Mouse (Mus musculus): ENCODE results near the gene Nras.

Gene Nras

DNA sequence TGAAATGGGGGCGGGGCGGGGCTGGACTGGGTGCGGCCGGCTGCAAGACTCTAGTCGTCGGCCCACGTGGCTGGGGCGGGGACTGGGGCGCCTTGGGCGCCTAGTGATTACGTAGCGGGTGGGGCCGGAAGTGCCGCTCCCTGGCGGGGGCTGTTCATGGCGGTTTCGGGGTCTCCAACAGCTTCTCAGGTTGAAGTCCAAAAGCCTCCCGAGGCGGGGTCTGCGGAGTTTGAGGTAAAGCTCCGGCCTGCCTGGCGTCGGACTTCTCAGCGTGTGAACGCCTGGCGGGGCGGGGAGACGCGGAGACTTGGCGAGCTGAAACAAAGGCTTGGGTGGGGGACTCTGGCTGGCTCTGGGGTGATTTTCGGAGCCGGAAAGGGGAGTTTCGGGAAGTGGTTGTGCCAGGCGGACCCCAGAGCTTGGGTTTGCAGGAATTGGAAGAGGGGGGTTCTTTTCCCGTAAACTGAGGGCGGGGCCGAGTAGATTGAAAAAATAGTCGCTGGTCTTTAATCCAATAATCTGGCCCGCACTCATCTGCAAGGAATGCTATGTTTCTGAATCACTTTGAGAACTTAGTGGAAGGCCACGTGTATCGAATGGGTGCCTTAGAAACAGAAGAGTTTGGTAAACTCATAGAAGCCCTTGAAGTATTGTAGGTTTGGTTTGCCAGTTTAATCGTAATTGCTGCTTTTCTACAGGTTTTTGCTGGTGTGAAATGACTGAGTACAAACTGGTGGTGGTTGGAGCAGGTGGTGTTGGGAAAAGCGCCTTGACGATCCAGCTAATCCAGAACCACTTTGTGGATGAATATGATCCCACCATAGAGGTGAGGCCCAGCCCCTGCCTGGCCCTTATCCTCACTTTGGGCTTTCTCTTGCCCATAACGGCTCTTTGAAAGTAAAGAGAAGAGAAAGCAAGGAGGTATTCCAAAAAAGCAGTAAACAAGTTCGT, at the start of gene Nras:
Nras (plus strand) TSS at position 79 of the 951 bp plus-strand sequence.
- peak; percentile 91 for DNase-seq (ENCODE audit: low spot score)

DNA sequence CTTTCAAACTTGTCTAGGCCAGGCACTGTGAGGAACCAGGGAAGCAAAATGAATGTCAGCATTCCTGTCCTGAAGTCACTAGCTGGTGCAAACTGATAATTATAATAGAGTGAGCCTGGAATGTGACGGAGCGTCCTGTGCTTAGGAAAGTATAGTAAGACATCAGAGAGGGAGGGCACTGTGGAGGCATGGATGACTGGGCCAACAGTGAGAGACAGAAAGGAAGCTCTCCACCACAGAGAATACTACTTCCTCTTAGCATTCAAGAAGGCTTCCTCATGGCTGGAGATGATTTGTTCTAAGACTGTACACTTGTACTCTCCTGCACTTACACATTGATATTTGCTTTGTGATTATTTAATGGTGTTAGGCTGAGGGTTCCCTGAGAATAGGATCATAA, 40.7 kb upstream of the Nras start:
- no peak for DNase-seq (ENCODE audit: low spot score)

DNA sequence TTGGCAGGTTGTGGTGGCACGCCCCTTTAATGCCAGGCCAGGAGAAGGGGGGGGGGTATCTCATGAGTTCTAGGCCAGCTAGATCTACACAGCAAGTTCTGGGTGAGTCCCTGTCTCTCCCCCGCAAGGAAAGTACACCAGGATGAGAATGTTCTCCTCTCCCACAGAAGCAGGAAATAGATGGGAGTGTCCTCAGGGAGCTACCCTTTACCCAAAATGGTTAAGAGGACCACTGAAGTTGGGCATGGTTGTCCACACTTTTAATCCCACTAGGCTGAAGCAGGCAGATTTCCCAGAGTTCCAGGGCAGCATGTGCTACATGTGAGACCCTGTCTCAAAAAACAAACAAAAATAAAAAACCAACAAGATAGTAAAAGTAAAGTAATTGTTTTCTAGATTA, 38.6 kb upstream of the Nras start:
- DNase-seq (ENCODE audit: low spot score): no peak

DNA sequence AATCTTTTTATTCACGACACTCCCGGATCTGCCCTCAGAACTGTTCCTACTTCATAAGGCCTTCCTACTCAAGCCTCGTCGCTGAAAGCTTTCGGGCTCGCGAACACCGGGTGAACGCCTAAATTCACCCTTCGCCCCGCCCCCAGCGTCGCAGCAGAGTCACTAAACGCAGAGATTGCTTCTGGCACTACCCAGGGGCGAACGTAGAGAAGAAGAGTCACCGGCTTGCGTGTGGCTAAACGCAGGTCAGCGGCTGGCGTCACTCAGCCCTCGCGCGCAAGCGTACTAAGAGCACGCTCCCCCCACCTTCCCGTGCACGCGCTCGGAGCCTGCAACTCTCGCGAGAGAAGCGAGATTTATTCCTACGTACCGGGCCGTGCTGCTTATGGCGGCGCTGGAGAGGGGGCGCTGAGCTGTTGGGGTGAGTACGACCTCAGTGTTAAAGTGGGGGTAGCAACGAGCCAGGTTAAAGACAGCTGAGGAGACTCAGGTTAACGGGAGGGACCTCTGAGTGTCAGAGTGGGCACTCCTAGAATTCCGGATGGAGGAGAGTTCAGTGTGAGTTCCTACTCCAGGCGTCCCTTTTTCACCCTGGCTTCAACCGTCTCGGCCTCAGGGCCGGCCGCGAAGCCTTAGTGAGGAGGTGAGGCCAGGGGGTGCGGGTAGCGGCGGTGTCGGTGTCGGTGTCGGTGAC, 37.7 kb upstream of the Nras start, which contains the start of gene Csde1:
Csde1 (plus strand) TSS at position 178 of the 694 bp plus-strand sequence.
- peak; percentile 92 for DNase-seq (ENCODE audit: low spot score)

DNA sequence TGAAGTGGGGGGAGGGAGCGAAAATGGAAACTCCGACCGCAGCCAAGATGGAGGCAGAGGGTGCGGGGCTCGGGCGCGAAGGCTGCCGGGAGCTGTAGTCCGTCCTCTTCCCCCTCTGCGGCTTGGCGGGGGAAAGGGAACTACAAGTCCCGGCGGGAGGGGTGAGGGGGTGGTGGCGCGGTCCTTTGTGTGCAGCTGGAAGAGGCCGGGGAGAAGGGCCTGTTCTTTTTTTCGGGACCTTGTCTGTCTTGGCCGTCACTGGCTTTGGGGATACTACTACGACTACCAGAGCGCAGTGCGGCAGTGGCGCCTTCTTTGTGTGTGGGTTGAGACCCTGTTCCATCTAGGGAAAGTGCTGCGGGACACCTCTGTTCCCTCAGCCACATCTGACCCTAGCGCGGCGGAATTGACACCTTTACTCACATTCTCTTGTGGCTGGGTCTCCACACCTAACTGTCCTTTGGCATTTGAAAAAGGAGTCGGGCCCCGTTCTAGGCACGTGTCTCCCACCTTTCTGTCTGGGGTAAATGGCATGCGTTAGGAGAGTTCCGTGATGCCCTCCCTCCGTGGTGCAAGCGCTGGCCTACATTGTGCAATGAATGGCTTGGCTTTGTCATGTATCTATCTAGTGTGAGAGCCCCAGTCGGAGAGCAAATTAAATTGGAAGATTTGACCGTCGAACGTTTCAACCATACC, 37.0 kb upstream of the Nras start:
- DNase-seq (ENCODE audit: low spot score): peak; percentile 73

DNA sequence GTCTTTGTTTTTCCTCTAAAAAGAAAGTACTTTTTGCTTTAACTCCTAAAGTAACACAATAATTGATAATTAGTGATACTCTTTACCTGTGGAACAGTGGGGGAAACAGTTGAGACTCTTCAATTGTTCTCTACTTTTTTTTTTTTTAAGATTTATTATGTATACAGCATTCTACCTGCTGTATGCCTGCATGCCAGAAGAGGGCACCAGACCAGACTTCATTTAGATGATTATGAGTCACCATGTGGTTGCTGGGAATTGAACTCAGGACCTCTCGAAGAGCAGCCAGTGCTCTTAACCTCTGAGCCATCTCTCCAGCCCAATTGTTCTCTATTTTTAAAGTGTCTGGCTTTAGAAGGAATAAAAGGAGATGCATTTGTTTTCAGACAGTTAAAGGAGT, 31.9 kb upstream of the Nras start:
- no peak for DNase-seq (ENCODE audit: low spot score)

DNA sequence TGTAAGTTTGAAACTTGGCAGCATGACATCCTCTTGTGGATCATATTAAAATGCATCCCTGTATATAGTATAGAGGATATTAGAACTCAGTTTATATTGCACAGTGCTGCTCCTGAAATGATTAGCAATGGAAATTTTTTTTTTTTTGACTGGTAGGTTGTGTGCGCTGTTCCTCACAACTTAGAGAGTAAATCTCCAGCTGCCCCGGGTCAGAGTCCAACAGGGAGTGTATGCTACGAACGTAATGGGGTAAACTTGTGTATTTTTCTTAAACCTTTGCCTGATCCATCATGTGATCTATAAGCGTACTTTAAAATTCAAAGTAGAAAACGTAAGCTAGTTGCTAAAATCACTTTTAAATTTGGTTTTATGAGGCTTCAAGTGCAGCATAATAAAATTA, 17.8 kb upstream of the Nras start:
- DNase-seq (ENCODE audit: low spot score): no peak

DNA sequence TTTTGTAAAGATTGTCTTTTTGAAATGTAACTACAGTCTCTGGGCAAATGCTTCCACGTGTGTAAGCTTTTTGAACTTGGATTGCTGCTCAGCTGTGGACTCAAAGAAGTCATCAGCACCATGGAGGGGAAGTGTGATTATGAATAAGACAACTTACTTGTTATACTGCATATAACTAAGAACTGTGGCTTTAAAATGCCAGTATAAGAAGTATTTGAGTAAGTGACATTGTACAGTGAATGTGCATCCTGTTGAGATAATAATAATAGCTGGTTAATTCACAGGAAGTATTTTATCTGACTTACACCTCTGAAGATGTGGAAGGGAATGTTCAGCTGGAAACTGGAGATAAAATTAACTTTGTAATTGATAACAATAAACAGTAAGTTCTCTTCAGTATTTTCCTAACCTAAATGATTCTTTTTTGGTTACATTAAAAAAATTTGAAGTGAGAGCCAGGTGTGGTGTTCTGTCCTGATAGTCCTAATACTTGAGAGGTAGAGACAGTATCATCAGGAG, 17.2 kb upstream of the Nras start:
- DNase-seq (ENCODE audit: low spot score): no peak

DNA sequence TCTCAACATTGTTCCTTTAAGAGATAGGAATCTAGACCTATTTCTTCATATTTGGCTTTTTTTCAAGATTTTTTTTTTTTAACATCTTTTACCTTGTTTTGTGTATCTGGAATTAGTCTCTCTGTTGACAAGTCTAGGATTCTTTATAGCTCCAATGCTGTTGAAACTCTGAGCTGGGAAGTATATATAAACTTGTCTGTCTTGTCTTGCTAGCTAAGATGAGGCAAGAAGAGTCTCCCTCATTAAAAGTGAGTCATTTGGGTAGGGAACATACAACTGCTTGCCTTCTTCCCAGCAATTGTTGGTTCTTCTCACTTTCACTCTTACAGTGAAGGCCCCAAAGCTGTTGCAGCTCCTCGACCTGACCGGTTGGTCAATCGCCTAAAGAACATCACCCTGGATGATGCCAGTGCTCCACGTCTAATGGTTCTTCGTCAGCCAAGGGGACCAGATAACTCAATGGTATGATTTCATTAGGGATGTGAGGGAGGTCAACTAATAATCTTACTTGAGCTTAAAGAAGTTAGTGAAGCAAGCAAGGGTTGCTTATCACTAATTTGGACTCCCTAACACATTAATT, 2.0 kb upstream of the Nras start:
- no peak for DNase-seq (ENCODE audit: low spot score)

DNA sequence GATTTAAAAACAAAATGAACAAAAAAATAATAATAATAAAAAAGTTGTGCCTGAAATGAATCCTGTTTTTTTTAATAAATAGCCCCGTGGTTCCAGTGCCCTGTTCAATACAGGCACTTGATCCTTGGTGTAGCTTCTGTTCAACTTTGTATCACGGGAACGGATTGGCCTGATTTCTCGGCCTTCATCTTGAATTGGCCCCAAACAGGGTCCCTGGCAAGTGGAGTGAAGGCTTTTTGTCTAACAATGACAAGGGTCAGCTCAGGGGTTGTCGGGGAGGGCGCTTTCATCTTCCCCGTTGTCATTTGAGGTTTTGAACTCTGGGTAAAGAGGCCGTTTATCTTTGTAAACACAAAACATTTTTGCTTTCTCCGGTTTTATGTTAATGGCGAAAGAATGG, 333 bp upstream of the Nras start:
- peak; percentile 4 for DNase-seq (ENCODE audit: low spot score)

DNA sequence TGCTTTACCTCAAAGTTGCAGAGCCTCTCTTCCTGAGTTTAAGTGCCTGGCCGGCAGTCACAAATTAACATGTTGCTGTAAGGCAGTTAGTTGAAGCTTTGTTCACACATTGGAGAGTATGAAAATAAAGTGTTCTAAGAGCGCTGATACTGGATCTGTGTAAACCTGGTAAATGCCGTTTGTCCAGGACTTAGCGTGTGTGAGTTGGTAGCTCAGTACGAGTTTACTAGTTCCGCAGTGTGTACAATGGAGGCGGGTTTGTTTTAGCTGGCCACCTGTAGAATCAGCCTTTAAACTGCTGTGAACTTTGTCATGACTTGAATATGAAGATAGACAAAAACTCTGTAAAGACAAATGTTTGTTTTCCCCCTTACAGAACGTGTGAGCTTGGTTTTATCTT, 8.8 kb downstream of the Nras start:
- DNase-seq (ENCODE audit: low spot score): no peak

DNA sequence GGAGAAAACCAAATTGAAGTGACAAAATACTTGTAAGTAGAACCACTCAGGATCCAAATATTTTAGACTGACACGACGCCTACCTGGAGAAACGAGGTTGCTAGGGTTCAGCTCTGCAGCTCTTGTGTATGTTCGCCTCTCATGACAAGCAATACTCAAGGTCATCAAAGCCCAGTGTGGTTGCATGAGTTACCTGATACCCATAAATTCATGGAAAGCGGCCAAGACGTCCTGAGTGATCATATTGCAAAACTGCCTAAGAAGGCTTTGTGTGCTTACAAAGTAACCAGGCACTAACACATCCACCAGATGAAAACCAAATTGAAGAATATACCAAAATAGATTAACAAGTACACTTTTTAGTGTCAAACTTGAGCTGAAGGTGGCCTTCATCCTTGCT, 10.9 kb downstream of the Nras start:
- DNase-seq (ENCODE audit: low spot score): no peak

DNA sequence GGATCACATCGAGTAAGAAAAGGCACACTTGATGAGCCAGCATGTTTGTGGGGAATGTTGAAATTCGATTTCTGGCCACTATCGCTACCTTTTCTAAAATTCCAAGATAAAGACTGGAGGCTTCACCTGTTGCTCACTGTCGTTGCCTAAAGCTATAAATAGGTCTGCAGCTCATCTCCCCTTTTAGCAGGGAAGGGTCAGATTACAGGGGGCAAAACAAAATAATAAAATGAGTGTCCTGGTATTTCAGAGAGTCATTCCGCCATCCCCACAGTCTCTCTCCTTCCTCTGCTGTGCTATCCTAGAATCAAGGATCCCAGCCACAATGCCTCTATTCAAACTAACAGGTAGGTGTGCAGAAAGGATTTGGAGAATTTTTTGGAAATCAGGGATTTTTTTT, 15.7 kb downstream of the Nras start, which contains the start of gene Ampd1:
Ampd1 (plus strand) TSS at position 244 of the 400 bp plus-strand sequence.
- no peak for DNase-seq (ENCODE audit: low spot score)

DNA sequence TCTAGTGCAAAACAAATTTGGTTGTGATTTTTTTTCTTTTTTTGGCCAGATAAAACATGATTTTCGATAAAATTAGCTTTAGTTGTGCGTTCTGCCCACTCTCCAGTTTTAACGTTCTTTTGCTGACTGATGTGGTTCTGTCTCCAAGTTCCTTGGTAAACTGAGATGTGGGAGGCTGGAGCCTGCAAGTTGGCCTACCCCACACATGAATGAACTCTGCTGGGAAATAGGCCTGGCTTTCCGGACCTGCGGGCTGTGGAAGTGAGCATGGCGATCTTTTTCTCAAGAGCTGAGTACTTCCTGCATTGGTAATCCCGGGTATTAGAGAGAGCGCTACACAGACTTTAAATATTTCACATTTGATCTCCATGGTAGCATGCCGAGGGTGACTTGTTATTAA, 17.8 kb downstream of the Nras start:
- no peak for DNase-seq (ENCODE audit: low spot score)

DNA sequence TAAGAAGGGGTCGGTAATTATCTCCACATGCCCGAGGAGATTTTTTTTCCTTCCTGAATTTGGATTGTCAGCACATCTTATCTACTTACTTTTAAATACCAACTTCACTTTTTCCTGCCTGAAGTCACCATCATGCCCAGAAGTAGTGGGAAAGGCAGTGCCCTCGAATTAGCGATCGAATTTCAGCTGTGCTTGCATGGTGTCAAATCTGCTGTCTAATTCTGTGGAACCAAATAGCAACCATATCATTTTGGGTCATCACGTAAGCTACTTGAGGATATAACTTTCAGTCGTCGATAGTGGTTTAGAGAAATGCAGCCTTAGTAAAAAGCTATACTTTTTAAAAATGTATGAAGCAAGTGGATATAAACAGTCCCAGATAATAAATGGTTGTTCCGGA, 18.4 kb downstream of the Nras start:
- DNase-seq (ENCODE audit: low spot score): no peak

DNA sequence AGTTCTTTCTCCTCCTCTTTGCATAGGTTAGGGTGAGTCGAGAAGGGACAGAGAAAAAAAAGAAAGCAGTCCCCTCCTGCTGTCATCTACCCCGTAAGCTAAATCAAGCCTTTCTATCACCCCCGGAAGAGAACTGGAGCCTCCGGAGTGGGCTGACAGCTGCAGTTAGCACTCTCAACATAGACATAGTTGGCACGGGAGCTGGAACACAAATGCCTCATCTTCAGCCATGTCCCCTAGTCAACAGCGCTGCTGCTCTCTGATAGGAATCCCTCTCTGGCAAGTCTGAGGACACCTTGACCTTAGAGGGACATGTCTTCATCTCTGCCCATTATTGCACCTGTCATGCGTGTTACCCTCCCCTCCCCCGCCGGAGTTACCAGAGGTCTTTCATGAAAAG, 21.2 kb downstream of the Nras start:
- no peak for DNase-seq (ENCODE audit: low spot score)

DNA sequence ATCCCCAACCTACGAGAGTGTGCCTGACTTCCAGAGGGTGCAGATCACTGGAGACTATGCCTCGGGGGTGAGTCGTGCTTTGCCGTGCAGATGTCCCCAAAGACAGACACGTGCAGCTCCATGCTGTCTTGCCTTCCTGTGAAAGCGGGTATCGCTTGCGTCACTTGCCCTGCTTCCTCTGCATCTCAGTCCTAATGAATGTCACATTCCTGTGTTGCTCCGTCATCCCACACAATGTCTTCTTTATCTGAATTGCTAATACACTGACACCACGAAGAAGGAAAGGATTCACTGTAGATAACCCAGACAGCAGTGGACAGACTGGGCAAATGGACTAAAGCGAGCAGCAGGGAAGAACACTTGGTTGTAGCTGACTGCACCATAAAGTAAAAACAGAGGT, 23.0 kb downstream of the Nras start:
- no peak for DNase-seq (ENCODE audit: low spot score)

DNA sequence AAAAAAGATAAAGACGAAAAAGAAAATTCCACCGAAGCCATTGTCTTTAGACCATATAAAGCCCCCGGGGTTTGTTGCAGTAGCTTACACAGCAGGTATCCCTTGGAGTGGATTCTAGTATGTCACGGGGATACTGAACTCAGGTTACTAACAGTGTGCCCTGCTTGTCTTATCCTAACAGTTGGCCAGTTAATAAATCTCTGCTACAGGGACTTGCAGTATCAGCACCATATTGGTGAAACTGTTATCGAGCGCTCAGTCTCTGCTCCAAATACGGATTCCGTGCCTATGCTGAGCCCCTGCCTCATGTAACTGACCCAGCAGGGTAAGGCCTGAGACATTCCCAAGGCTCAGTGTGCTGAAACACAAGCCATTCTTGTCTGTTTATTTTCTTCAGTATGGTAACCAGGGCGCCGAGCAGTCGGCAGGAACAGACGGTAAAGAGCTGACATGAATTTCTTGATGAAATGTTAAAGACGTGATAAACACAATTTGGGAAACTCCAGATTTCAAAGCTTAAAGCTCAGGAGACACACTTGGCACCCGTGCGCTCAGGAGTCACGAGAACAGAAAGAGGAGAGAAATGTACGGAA, 23.9 kb downstream of the Nras start:
- no peak for DNase-seq (ENCODE audit: low spot score)

DNA sequence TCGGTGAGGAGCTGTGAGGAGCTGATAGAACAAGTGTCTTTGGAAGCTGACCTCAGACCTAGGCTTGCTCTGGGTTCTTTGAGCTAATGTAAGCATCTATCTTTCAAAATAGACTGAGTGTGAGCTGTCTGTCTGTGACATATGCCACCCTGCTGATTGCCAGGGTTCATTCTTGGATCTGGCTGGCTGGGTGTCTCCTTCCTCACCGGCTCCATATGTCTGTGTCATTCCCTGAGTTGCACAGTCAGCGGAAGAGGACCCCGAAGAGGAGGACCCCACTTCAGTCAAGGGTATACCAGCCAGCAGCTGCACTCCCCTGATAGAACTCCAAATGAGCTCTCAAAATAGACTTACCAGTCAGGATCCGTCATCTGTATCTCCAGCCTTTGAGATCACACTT, 24.7 kb downstream of the Nras start:
- DNase-seq (ENCODE audit: low spot score): no peak

DNA sequence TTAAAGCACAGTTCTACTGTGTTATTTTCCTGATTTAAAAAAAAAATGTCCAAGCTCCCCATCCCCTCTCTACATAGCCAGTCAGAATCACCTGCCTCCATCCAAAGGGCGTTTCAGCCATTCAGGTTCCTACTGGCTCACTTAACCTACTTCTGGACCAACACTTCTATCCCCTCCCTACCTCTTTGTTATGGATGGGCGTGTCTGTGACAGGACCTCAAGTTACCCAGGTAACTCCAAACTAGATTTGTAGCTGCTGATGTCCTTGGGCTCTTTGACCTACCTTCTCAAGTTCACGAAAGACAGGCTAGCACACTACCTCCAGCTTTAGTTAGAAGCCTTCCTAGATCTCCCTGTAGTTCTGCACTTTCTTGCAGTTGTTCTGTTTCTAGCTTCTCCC, 27.9 kb downstream of the Nras start:
- no peak for DNase-seq (ENCODE audit: low spot score)

DNA sequence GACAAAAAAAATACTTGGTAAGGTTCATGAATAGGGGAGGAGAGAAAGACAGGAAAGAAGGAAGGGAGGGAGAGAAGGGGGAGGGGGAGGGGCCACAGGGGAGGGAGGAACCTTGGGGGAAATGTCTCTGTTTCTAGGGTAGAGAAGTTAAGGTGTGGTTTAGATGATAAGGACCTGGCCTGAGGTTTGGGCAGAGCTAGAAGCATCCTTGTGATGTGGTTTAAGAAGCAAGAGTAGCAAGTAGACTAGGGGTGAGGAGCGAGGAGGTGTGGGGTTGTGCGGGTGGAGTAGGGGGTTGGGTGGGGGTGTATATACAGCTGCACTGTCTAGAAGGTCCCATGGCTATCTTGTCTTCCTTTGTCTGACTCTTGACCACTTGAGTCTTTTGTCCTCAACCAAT, 33.7 kb downstream of the Nras start:
- no peak for DNase-seq (ENCODE audit: low spot score)

DNA sequence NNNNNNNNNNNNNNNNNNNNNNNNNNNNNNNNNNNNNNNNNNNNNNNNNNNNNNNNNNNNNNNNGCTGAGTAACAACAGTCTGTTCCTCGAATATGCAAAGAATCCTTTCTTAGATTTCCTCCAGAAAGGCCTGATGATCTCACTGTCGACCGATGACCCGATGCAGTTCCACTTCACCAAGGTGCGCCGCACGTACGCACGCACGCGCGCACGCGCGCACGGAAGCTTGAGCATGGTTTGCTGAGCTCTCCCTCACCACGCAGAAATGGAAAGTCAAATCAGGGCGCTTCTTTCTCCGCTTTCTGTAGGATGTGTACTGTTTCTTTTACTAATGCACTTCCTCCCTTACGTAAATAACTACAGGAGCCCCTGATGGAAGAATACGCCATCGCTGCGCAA, 40.6 kb downstream of the Nras start:
- DNase-seq (ENCODE audit: low spot score): no peak
